Mouse (Mus musculus) 3T3-L1 (cell line): ENCODE measurements around the gene Zbtb3.

Experiments used
- DNase-seq: peaks from one replicate; pipeline ENCODE4 v3.0.0-alpha.2; 2015; ENCODE audit warnings: low read depth, low spot score

The Zbtb3 gene

DNA sequence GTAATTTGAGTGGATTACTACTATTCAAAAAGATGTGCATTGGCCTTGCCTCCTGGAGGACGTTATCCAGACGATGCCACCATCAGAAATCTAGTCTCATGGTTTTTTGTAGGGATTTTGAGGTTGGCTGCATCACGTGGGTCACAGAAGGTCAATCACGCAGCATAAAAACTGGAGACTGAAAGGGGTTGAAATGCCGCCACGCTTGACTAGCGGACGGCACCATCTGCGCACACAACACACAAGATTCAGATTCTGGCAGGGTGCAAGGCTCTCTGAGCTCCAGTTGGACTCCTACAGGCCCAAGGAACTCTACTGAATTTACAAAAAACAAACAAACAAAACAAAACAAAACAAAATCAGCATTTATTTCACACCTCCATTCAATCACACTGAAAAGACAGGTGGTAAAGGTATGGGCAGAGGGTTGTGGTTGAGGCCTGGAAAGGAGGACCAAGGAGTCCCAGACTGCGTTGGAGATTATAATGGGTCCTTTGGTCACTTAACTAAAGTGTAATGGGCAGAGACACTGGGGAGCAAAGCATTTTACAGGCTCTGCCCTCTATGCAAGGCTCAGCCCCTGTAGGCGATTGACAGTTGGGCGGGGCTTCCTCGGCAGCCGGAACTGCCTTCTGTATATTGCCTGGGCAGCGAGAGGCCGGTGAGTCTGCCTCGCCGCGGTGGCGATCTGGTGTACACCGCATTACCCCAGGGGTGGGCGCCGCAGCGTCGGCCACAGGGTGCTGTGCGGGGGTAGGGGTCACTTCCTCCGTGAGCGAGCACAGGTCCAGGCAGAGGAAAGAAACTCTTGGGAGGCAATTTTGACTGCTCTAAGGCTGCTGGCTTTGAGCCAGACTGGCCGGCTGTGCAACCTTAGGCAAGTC is 37.8 kb downstream of the Zbtb3 start:
- no peak for DNase-seq

GRCm38 (mm10) chr19:8841012-8841411 is 38.7 kb downstream of the Zbtb3 start:
- DNase-seq, result no peak

GRCm38 (mm10) chr19:8842961-8843360 is 40.6 kb downstream of the Zbtb3 start:
- no peak for DNase-seq

DNA sequence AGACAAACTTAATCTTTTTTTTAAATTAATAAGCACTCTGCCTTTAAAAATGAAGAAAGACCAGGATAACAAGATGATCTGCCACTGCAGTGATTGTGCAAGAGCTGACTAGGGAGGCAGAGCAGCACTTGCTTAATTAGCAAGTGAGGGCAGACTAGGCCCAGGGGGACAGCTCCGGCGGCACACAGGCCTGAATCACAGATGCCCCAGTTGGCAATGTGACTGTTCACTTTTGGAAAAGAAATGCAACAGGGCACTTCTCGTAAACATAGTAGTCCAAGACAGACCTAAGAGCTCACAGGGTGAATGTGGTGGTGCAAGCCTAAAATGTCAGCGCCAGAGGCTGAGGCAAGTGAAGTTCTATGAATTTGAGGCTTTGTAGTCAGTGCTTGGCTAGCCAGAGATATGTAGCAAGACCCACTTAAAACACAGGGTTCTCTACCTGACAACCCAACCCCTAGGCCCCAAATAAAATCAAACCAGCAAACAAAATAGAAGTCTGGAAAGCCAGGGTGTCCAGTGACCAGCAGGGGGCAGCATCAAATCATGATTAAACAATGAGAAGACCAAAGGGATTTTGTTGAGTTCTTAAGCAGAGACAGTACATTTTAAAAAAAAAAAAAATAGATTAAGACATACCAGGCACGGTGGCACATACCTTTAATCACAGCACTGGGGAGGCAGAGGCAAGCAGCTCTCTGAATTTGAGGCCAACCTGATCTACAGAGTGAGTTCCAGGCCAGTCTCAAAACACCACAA is 42.2 kb downstream of the Zbtb3 start:
- DNase-seq, result peak; percentile 96

GRCm38 (mm10) chr19:8848356-8848755 is 46.0 kb downstream of the Zbtb3 start:
- no peak for DNase-seq

DNA sequence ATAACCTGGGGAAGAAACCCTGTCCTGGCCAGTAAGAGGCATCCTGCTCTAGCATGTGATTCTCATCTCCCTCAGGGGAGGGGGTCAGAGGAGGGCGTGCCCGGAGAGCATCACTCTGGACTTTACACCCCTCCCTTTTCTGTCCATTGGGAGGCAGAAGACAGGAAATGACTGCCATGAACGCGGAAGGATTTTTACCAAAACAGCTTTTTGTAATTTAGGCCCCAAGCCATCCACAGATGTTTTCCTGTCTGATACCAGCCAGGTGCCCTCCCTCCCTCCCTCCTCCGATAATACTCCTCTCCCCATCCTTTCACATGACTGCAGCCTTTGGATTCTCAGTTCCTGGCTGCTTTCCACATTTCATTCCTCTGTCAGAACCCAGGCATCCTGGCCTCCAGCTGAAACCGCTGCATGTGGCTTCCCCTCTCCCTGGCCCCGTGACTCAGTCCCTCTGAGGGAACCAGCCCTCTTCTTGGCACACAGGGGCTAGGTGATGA is 48.1 kb downstream of the Zbtb3 start, which contains the start of gene Lrrn4cl:
Lrrn4cl (plus strand) TSS at position 367 of the 500 bp plus-strand sequence.
- peak; percentile 99 for DNase-seq

GRCm38 (mm10) chr19:8851639-8852038 is 49.3 kb downstream of the Zbtb3 start:
- no peak for DNase-seq

- no peak for DNase-seq
These were observed 50.0 kb downstream of the Zbtb3 start for GRCm38 (mm10) chr19:8852236-8852928.

GRCm38 (mm10) chr19:8853117-8853516 is 50.8 kb downstream of the Zbtb3 start:
- DNase-seq, result no peak
